Mouse (Mus musculus) bone marrow, adult 2 months (tissue): ENCODE data around the gene Nfia.

Experiments
- CTCF ChIP-seq: fragments of 200-500 bp; IDR thresholded peaks from 2 replicates; pipeline ENCODE4 v1.5.1; 2011; ENCODE audit warnings: low read length, control low read depth; ENCODE audit not compliant: control insufficient read depth, insufficient read depth
- POLR2A ChIP-seq: fragments of 200-500 bp; IDR thresholded peaks from 2 replicates; pipeline ENCODE4 v1.6.1; 2011; ENCODE audit warnings: low read depth, mild to moderate bottlenecking, control low read depth, low read length, borderline replicate concordance; ENCODE audit not compliant: control insufficient read depth

GRCm38 (mm10) chr4:98085060-98085459, 312.5 kb downstream of the Nfia start:
- TF ChIP-seq CTCF (no peak), POLR2A (no peak)
